Mouse (Mus musculus) limb, embryonic 11.5 days (tissue): ENCODE measurements around the gene Xrcc2. TPM values are rescaled to one million over a fixed set of nuclear protein-coding genes. Genes with fewer than 3 reads are reported as not detected.
"Not testable (repeated sequence)": the region's sequence is repeated elsewhere in the genome, so short reads cannot be mapped to it uniquely, and the experiment has no call there.

Experiments used
- ATAC-seq: fragments of 200-750 bp; cut with Nextera tagmentation; 2 replicates; pipeline ENCODE4 v1.8.0; 2017; ENCODE audit warnings: low read depth; ENCODE audit not compliant: insufficient number of reproducible peaks, low FRiP score, low TSS enrichment
- DNase-seq: peaks from one replicate; pipeline ENCODE4 v3.0.0-alpha.2; 2015; ENCODE audit warnings: low spot score
- H3K27ac ChIP-seq: fragments of 300-500 bp; sonication (generic); replicated peaks from 2 replicates; pipeline ENCODE4 v1.5.1; 2014; ENCODE audit warnings: low read depth, mild to moderate bottlenecking, low read length
- H3K27me3 ChIP-seq: fragments of 300-500 bp; sonication (generic); 2 replicates; pipeline ENCODE4 v1.6.1; 2014; ENCODE audit warnings: mild to moderate bottlenecking, low read length, mixed read lengths; ENCODE audit not compliant: control insufficient read depth, insufficient read depth
- H3K36me3 ChIP-seq: fragments of 300-500 bp; sonication (generic); 2 replicates; pipeline ENCODE4 v1.6.1; 2014; ENCODE audit warnings: mild to moderate bottlenecking, low read length, moderate library complexity, mixed read lengths; ENCODE audit not compliant: control insufficient read depth, insufficient read depth
- H3K4me1 ChIP-seq: fragments of 300-500 bp; sonication (generic); 2 replicates; pipeline ENCODE4 v1.6.1; 2014; ENCODE audit warnings: low read length, mixed read lengths; ENCODE audit not compliant: control insufficient read depth, insufficient read depth
- H3K4me2 ChIP-seq: fragments of 300-500 bp; sonication (generic); 2 replicates; pipeline ENCODE4 v1.6.1; 2014; ENCODE audit warnings: low read depth, mild to moderate bottlenecking, moderate library complexity; ENCODE audit not compliant: severe bottlenecking
- H3K4me3 ChIP-seq: fragments of 300-500 bp; sonication (generic); 2 replicates; pipeline ENCODE4 v1.5.1; 2014; ENCODE audit warnings: low read depth, low read length
- H3K9ac ChIP-seq: fragments of 300-500 bp; sonication (generic); 2 replicates; pipeline ENCODE4 v1.6.1; 2014; ENCODE audit warnings: mild to moderate bottlenecking, low read length
- H3K9me3 ChIP-seq: fragments of 300-500 bp; sonication (generic); 2 replicates; pipeline ENCODE4 v1.6.1; 2016; ENCODE audit warnings: low read length; ENCODE audit not compliant: control insufficient read depth
- WGBS: fragments of 180-500 bp; shearing (Covaris S2); extraction: QIAGEN DNeasy Blood & Tissue Kit; methylation state at CpG from one replicate; pipeline ENCODE4 v1.1.7; 2014; 5-methylcytosine and 5-hydroxymethylcytosine counted together
- polyA plus RNA-seq: library from polyadenylated mRNA; unstranded; fragments of >200 nt; fragmentation: Nextera tagmentation; extraction: Ambion mirVana; gene quantifications from 2 replicates; pipeline ENCODE4 v1.2.1, GENCODE M21; 2014

Xrcc2 gene
- 13.0 and 14.0 TPM in 2 replicates for polyA plus RNA-seq

GRCm38 (mm10) chr5:25705567-25706349, at the start of gene Xrcc2:
Gene Xrcc2 (minus strand): TSS chr5:25705825.
- peak; percentile 92 for ATAC-seq

GRCm38 (mm10) chr5:25754236-25754766, 48.7 kb upstream of the Xrcc2 start:
- Histone ChIP-seq H3K4me3 (no peak overlapping the region), H3K4me1 (no peaks in the 10 kb centered on the region), H3K9ac (no peak overlapping the region), H3K27ac (no peak overlapping the region), H3K36me3 (no peaks in the 10 kb centered on the region), H3K9me3 (no peaks in the 10 kb centered on the region), H3K27me3 (no peaks in the 10 kb centered on the region), H3K4me2 (no peak overlapping the region)
- ATAC-seq, result no peak
- WGBS, result 27% methylated on average over 2 of the region's 2 CpGs
- no peak for DNase-seq

More at GRCm38 (mm10) chr5:25705567-25706349, at the start of gene Xrcc2:
- peak; percentile 94 for DNase-seq
- Histone ChIP-seq H3K9me3 (no peaks in the 10 kb centered on the region), H3K36me3 (no peaks in the 10 kb centered on the region), H3K27ac (peak within 1 kb of the TSS; percentile 86), H3K27me3 (no peaks in the 10 kb centered on the region), H3K4me2 (peak within 1 kb of the TSS; percentile 54), H3K9ac (peak within 1 kb of the TSS; percentile 90), H3K4me3 (peak within 1 kb of the TSS; percentile 78), H3K4me1 (peaks cover 6% of the 10 kb centered on the region)
- 8% methylated on average over 49 of the region's 51 CpGs for WGBS

GRCm38 (mm10) chr5:25753556-25754235, 48.1 kb upstream of the Xrcc2 start:
- DNase-seq (no peak), ATAC-seq (no peak; the same call in 1 of the 2 replicates)
- Histone ChIP-seq H3K4me1 (no peaks in the 10 kb centered on the region), H3K27me3 (no peaks in the 10 kb centered on the region), H3K27ac (no peak overlapping the region), H3K9me3 (no peaks in the 10 kb centered on the region), H3K9ac (no peak overlapping the region), H3K4me2 (no peak overlapping the region; the same call in 1 of the 2 replicates), H3K4me3 (no peak overlapping the region), H3K36me3 (no peaks in the 10 kb centered on the region)
- WGBS, result 52% methylated on average over 8 of the region's 8 CpGs

GRCm38 (mm10) chr5:25752862-25753261, 47.2 kb upstream of the Xrcc2 start:
- no peak overlapping the region for H3K9ac ChIP-seq
- H3K4me1 ChIP-seq, result no peaks in the 10 kb centered on the region
- no peaks in the 10 kb centered on the region for H3K27me3 ChIP-seq
- DNase-seq (no peak), ATAC-seq (no peak)
- H3K36me3 ChIP-seq, result no peaks in the 10 kb centered on the region
- H3K27ac ChIP-seq, result no peak overlapping the region
- WGBS, result 84% methylated on average over 5 of the region's 5 CpGs
- H3K4me3 ChIP-seq, result no peak overlapping the region
- H3K4me2 ChIP-seq, result no peak overlapping the region
- H3K9me3 ChIP-seq, result no peaks in the 10 kb centered on the region

- no peak overlapping the region for H3K9ac ChIP-seq
- H3K27me3 ChIP-seq, result no peaks in the 10 kb centered on the region
- H3K27ac ChIP-seq, result no peak overlapping the region
- no peaks in the 10 kb centered on the region for H3K4me1 ChIP-seq
- H3K4me2 ChIP-seq, result no peak overlapping the region
- no peaks in the 10 kb centered on the region for H3K9me3 ChIP-seq
- no peak overlapping the region for H3K4me3 ChIP-seq
- ATAC-seq, result no peak
- DNase-seq, result no peak
- no peaks in the 10 kb centered on the region for H3K36me3 ChIP-seq
These were observed 45.9 kb upstream of the Xrcc2 start for GRCm38 (mm10) chr5:25751552-25751951.

- DNase-seq (no peak), ATAC-seq (no peak)
- no peaks in the 10 kb centered on the region for H3K27me3 ChIP-seq
- H3K9me3 ChIP-seq, result no peaks in the 10 kb centered on the region
- H3K4me1 ChIP-seq, result no peaks in the 10 kb centered on the region
- H3K27ac ChIP-seq, result no peak overlapping the region
- H3K4me2 ChIP-seq, result no peak overlapping the region
- no peaks in the 10 kb centered on the region for H3K36me3 ChIP-seq
- 80% methylated on average over 3 of the region's 3 CpGs for WGBS
- no peak overlapping the region for H3K4me3 ChIP-seq
- H3K9ac ChIP-seq, result no peak overlapping the region
These were observed 43.0 kb upstream of the Xrcc2 start for GRCm38 (mm10) chr5:25748613-25749012.

GRCm38 (mm10) chr5:25747904-25748303, 42.3 kb upstream of the Xrcc2 start:
- Histone ChIP-seq H3K9ac (no peak overlapping the region), H3K27me3 (no peaks in the 10 kb centered on the region), H3K4me3 (no peak overlapping the region), H3K27ac (no peak overlapping the region), H3K9me3 (no peaks in the 10 kb centered on the region), H3K36me3 (no peaks in the 10 kb centered on the region), H3K4me2 (no peak overlapping the region), H3K4me1 (no peaks in the 10 kb centered on the region)
- DNase-seq, result no peak
- ATAC-seq, result no peak

GRCm38 (mm10) chr5:25738902-25739301, 33.3 kb upstream of the Xrcc2 start:
- 92% methylated on average over 1 of the region's 1 CpGs for WGBS
- not testable (repeated sequence) for H3K4me3 ChIP-seq, DNase-seq, H3K9me3 ChIP-seq, H3K27me3 ChIP-seq, ATAC-seq, H3K27ac ChIP-seq, H3K4me2 ChIP-seq, H3K9ac ChIP-seq, H3K36me3 ChIP-seq, H3K4me1 ChIP-seq
